Mouse (Mus musculus) neural tube, embryonic 15.5 days (tissue): ENCODE measurements at regions not wholly inside any gene's neighbourhood (a gene's known extent, or its start where the extent isn't known, plus 50 kb on each side); places are given as distances from the start of the nearest gene placed in this dataset.
"Not testable (repeated sequence)": the region's sequence is repeated elsewhere in the genome, so short reads cannot be mapped to it uniquely, and the experiment has no call there.

Experiments
- ATAC-seq: fragments of 200-750 bp; cut with Nextera tagmentation; 2 replicates; pipeline ENCODE4 v1.8.0; 2017; ENCODE audit warnings: mild to moderate bottlenecking, moderate TSS enrichment, moderate library complexity; ENCODE audit not compliant: low FRiP score
- H3K27ac ChIP-seq: fragments of 300-500 bp; sonication (generic); replicated peaks from 2 replicates; pipeline ENCODE4 v1.5.1; 2015; ENCODE audit warnings: mild to moderate bottlenecking, inconsistent platforms
- H3K27me3 ChIP-seq: fragments of 300-500 bp; sonication (generic); replicated peaks from 2 replicates; pipeline ENCODE4 v1.6.1; 2015; ENCODE audit warnings: inconsistent platforms
- H3K36me3 ChIP-seq: fragments of 300-500 bp; sonication (generic); 2 replicates; pipeline ENCODE4 v1.6.1; 2015; ENCODE audit warnings: inconsistent platforms
- H3K4me1 ChIP-seq: fragments of 300-500 bp; sonication (generic); 2 replicates; pipeline ENCODE4 v1.6.1; 2015; ENCODE audit warnings: inconsistent platforms
- H3K4me2 ChIP-seq: fragments of 300-500 bp; sonication (generic); 2 replicates; pipeline ENCODE4 v1.6.1; 2015; ENCODE audit warnings: inconsistent platforms, mild to moderate bottlenecking, moderate library complexity
- H3K4me3 ChIP-seq: fragments of 300-500 bp; sonication (generic); replicated peaks from 2 replicates; pipeline ENCODE4 v1.5.1; 2015; ENCODE audit warnings: mild to moderate bottlenecking, inconsistent platforms
- H3K9ac ChIP-seq: fragments of 300-500 bp; sonication (generic); replicated peaks from 2 replicates; pipeline ENCODE4 v1.6.1; 2015; ENCODE audit warnings: mild to moderate bottlenecking, inconsistent platforms
- H3K9me3 ChIP-seq: fragments of 300-500 bp; sonication (generic); replicated peaks from 2 replicates; pipeline ENCODE4 v1.6.1; 2016; ENCODE audit warnings: inconsistent platforms
- whole genome bisulfite sequencing: fragments of 180-500 bp; shearing (Covaris S2); methylation state at CpG from one replicate; pipeline ENCODE4 v1.1.7; 2015; ENCODE audit warnings: mixed read lengths; 5-methylcytosine and 5-hydroxymethylcytosine counted together

DNA sequence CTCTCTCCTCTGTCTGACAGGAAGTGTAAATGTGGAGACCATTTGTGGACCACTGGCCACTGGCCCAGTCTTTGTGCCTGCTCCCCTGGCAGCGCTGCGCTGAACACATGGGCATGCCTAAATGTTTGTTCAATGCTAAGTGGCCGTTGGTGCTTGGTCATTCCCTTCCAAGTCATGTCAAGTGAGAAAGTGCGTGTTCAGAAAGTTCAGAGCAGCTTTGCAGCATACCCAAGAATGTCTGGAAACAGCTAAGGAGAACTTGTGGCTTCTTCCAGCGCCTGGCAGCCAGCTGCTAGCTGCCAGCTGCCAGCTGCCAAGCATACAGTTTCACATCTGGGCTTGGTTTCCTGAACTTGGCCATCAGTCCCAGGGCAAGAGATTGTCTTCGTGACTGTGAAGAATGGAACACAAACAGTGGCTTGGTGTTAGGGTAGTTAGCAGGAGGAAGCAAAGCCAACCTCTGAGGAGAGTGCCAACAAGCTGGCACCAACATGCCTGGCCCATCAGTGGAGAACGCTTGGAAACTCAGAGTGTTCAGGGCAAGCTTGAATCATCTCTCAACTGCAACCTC is 183.5 kb upstream of the Peli2 start:
- H3K4me3 ChIP-seq = no peak overlapping the region
- no peaks in the 10 kb centered on the region for H3K27me3 ChIP-seq
- H3K27ac ChIP-seq = no peak overlapping the region
- no peak overlapping the region for H3K4me2 ChIP-seq
- no peaks in the 10 kb centered on the region for H3K36me3 ChIP-seq
- ATAC-seq = no peak
- H3K4me1 ChIP-seq = peaks cover 6% of the 10 kb centered on the region; the same call in 1 of the 2 replicates
- WGBS = 80% methylated on average over 7 of the region's 7 CpGs
- no peak overlapping the region for H3K9ac ChIP-seq
- H3K9me3 ChIP-seq = no peaks in the 10 kb centered on the region

DNA sequence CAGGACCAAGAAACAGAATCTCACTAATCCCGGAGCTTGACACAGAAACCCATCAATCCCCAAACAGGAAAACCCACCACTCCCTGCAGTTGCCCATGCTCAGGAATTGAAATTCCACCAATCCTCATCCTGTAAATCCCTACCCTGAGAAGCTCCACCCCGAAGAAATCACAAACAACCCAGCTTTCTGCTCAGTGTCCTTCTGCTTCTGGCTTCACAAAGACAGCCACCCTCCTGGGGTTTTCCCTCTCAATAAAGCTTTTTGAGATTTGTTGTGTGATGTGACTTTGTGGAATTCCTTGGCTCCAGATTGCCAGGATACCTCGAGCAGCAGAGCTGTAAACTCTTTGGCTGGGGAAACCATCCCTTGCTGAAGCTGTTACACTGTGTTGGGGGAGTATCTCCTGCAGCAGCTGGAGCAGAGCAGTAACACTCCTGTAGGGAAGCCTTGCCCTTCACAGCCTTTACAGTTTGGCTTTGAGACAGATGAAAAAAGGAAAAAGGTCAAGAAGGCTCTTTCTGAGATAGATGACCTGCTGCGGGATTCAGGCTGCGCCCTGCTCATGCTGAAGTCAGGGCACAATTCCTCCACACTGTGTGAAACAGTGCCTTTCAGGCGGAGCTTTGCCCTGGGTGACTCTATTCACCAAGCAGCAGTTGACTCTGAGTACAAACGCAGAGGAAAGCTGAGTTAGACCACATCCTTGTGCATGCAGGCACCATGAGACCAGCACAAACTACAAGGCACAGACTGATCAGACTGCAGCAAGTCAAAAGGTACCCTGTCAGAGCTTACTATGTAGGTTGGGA is 180.6 kb upstream of the Peli2 start:
- Histone ChIP-seq H3K9ac (no peak overlapping the region), H3K4me3 (no peak overlapping the region), H3K27ac (no peak overlapping the region; the same call in 1 of the 2 replicates), H3K4me1 (peaks cover 6% of the 10 kb centered on the region; the same call in 1 of the 2 replicates), H3K4me2 (no peak overlapping the region), H3K36me3 (no peaks in the 10 kb centered on the region), H3K9me3 (no peaks in the 10 kb centered on the region), H3K27me3 (no peaks in the 10 kb centered on the region)
- 0 out of 2 replicates have a peak, but pooled peaks have one; percentile 35 for ATAC-seq
- 25% methylated on average over 7 of the region's 7 CpGs for WGBS

DNA sequence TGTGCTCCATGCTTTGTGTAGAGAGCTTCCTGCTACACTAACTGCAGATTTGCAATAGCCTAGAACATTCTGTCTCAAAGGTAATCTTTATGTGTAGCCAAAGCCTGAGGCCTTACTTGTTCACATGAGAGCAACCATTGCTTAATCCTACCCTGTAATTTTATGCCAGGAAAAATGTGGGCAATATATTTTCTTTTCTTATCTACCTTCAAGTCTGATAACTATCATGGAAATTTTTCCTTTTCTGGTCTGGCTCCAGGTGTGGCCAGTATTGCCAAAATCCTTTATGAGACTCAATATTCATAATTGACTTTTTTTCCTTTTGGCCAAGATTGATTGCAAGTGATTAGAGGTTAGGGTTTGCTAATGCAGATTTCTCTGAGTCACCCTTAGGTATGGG is 178.0 kb upstream of the Peli2 start:
- no peak for ATAC-seq
- Histone ChIP-seq H3K9me3 (no peaks in the 10 kb centered on the region), H3K27ac (no peak overlapping the region), H3K4me2 (no peak overlapping the region), H3K9ac (no peak overlapping the region), H3K4me3 (no peak overlapping the region), H3K36me3 (no peaks in the 10 kb centered on the region), H3K4me1 (peaks cover 6% of the 10 kb centered on the region; the same call in 1 of the 2 replicates), H3K27me3 (no peaks in the 10 kb centered on the region)

DNA sequence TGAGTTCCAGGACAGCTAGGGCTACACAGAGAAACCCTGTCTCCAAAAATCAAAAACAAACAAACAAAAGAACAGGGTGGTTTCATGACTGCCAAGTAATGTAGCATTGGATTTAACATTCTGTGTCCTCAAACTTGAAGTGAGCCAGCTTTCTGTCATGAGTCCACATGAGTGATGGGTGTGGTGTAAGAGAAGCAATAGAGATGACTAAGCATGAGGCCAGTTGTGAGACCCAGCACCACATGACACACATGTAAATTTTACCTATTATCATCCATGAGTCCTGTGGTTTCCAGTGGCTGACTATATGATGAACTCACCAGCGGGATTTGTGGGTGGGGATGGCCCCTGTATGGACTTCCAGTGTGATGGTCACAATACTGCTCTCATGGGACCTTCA is 176.0 kb upstream of the Peli2 start:
- no peaks in the 10 kb centered on the region for H3K36me3 ChIP-seq
- no peak for ATAC-seq
- peaks cover 5% of the 10 kb centered on the region; the same call in 1 of the 2 replicates for H3K4me1 ChIP-seq
- no peaks in the 10 kb centered on the region for H3K9me3 ChIP-seq
- no peak overlapping the region for H3K4me2 ChIP-seq
- H3K27ac ChIP-seq = no peak overlapping the region
- H3K27me3 ChIP-seq = no peaks in the 10 kb centered on the region
- no peak overlapping the region for H3K4me3 ChIP-seq
- H3K9ac ChIP-seq = no peak overlapping the region
- 96% methylated on average over 1 of the region's 1 CpGs for WGBS

DNA sequence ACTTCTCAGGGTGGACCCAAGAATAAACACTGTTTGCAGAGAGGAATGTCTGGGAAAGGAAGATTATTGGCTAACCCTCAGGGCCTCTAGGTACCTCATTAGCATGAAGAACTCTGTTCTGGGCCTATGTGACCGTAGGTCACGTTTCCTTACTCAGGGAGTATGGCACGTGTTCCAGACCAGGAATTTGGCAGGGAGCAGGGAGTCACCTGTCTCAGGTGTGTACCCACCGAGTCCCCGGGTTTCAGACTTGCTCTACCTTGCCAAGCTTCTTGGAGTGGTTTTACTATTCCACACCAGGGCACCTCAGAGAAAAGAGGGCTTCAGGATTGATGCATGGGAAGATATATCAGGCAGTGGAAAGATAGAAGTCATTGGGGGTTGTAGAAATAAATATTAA is 169.6 kb upstream of the Peli2 start:
- Histone ChIP-seq H3K4me1 (no peaks in the 10 kb centered on the region), H3K4me3 (no peak overlapping the region), H3K9me3 (no peaks in the 10 kb centered on the region), H3K9ac (no peak overlapping the region), H3K27me3 (no peaks in the 10 kb centered on the region), H3K4me2 (no peak overlapping the region), H3K36me3 (no peaks in the 10 kb centered on the region), H3K27ac (no peak overlapping the region)
- WGBS = 84% methylated on average over 5 of the region's 5 CpGs
- no peak for ATAC-seq

DNA sequence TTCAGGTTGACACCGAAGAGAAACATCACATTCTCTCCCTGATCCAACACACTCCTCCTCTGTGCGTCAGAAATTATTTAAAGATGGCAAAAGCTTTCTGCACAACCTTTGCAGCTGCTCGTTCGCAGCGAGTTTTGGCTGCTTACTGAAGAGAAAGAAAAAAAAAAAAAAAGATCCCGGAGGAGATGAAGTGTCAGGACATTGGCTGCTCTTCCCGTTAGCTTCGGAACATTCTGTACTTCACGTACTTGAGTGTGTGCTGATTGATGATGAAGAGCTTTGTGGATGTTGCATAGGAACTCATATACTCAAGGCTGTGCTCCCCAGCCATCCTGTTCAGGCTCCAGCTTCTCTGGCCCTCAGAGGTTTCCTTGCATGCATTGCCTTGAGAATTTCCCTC is 162.5 kb upstream of the Peli2 start:
- Histone ChIP-seq H3K4me3 (no peak overlapping the region), H3K4me1 (no peaks in the 10 kb centered on the region; the same call in 1 of the 2 replicates), H3K9ac (no peak overlapping the region), H3K9me3 (no peaks in the 10 kb centered on the region), H3K27me3 (no peaks in the 10 kb centered on the region), H3K27ac (no peak overlapping the region), H3K4me2 (no peak overlapping the region), H3K36me3 (no peaks in the 10 kb centered on the region)
- 86% methylated on average over 9 of the region's 9 CpGs for WGBS
- ATAC-seq = no peak

DNA sequence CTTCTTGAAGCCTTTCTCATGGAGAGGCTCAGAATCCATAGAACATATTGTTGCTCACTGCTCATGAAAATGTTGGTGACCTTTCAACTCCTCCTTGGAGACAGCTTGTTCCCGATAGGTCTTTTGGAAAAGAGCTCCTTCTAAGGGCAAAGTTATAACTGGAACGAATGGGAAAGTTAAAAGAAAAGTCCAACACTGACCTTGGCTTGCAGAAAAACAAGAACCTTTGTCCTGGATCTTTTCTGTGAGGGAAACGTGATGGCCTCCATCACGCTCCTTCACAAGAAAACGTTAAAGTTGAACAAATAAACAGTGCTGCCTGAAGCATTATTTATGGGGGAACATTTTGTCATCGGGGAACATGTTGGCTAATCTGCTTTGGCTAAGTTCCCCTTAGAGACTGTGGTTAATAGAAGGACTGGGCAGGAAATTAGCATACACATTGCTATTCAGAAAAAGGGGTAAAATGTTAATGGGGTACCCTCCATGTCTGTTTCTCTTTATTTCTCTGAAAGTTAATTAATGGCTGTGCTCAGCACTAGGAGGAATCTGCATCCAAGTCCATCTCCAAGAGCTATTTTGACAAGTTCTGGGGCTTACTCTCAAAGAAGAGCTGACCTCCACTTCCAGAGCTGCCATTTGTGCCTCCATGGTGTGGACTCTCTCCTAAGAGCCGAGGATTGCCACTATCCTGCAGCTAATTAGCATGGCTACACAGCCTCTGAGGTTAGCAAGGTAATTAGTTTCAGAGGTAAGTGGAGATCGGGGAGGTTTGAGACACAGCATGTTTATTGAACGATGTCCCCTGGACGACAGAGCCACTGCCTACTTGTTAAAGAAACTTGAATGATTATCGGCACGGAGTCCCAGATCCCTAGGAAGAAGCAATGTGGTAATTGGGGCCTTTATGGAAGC is 161.0 kb upstream of the Peli2 start:
- Histone ChIP-seq H3K4me2 (no peak overlapping the region), H3K4me3 (no peak overlapping the region), H3K27me3 (no peaks in the 10 kb centered on the region), H3K36me3 (no peaks in the 10 kb centered on the region), H3K9ac (no peak overlapping the region), H3K4me1 (no peaks in the 10 kb centered on the region; the same call in 1 of the 2 replicates), H3K9me3 (no peaks in the 10 kb centered on the region), H3K27ac (no peak overlapping the region)
- ATAC-seq = no peak
- WGBS = 31% methylated on average over 12 of the region's 12 CpGs

DNA sequence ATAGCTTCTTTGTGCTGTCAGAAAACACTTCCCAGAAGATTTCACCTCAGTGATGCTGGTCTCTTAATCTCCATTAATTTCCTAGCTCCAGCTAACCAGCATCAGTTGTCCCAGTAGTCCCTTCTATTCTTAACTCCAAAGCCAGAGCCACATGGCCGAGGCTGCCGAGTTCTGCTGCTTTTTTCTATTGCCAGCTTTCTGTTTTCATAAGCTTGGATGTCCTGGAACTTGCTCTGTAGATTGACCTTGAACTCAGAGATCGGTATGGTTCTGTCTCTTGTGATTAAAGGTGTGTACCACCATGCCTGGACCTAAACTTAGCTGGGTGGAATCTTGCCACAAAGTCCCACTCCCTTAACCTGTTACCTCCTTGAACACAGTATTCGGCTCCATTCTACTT is 155.8 kb upstream of the Peli2 start:
- not testable (repeated sequence) for H3K27ac ChIP-seq, H3K4me2 ChIP-seq, H3K9me3 ChIP-seq, H3K36me3 ChIP-seq, H3K27me3 ChIP-seq, ATAC-seq, H3K4me3 ChIP-seq, H3K4me1 ChIP-seq, H3K9ac ChIP-seq
- WGBS = 88% methylated on average over 4 of the region's 4 CpGs

DNA sequence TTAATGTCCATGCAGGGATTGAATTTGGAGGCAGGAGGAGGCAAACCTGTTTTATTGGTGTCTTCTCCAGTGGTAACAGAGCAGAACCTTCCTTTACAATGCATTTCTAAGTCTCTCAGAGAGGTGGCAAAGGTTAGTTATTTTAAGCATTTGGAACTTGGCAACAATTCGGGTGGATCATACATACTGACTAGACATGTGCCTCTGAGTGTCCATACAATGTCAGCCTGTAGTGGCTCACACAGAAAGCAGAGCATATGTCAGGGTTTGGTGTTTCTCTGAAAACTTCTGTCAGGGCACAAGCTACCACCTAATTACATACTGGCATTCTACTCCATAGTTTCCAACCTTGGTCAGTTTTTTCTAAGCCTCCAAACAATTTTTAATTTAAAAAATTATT is 150.8 kb upstream of the Peli2 start:
- no peak overlapping the region for H3K9ac ChIP-seq
- H3K4me1 ChIP-seq = peaks cover 7% of the 10 kb centered on the region; the same call in 1 of the 2 replicates
- WGBS = 73% methylated on average over 1 of the region's 1 CpGs
- no peaks in the 10 kb centered on the region for H3K9me3 ChIP-seq
- no peaks in the 10 kb centered on the region for H3K36me3 ChIP-seq
- no peak for ATAC-seq
- no peak overlapping the region for H3K4me3 ChIP-seq
- no peak overlapping the region for H3K27ac ChIP-seq
- no peaks in the 10 kb centered on the region for H3K27me3 ChIP-seq
- H3K4me2 ChIP-seq = no peak overlapping the region

DNA sequence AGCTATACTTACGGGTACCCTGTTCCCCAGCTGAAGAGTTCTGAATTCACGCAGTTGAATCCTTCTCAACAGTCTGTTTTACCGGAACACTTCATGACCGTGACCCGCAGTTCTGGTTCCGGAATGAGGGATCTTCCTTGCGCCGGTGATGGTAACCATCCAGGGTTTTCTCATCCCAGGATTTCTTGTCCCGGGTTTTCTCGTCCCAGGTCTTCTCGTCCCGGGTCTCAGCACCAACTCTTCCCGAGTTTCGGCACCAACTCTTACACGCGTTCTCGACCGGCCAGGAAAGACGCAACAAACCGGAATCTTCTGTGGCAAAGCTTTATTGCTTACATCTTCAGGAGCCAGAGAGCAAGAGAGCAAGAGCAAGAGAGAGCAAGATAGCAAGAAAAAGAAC is 147.5 kb upstream of the Peli2 start:
- 97% methylated on average over 20 of the region's 20 CpGs for WGBS
- not testable (repeated sequence) for H3K4me3 ChIP-seq, H3K36me3 ChIP-seq, ATAC-seq, H3K4me1 ChIP-seq, H3K27ac ChIP-seq, H3K9ac ChIP-seq, H3K4me2 ChIP-seq, H3K27me3 ChIP-seq, H3K9me3 ChIP-seq

DNA sequence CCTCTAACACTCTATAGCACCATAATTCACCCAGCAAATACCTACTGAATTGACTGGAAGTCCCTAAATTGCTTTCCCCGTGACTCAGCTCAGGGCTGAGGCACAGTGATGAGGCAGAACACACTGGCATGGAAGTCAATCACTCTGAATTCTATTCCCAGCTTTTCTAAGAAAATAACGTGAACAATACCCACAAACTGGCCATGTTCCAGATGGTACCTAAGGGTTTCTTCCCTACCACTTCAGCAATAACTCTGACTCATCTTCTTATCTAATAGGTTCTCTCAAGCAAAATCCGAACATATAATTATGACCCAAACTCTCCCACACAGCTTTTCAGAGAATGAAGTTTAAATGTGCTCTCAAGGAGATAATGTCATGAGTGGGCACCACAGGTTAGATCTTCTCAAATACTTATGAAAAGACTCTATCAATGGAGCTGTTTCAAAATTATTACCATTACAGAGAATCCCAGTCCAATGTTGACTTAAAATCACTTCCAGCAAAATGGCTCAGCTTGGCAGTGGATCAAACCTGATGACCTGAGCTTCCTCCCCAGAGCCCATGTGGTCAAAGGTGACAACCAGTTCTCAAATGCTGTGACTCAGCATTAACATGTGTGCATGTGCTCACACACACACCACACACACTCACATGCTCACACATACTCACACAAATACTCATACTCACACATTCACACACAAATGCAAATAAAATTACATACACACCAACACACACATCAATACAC is 137.5 kb upstream of the Peli2 start:
- Histone ChIP-seq H3K27ac (no peak overlapping the region), H3K4me2 (no peak overlapping the region), H3K9ac (no peak overlapping the region), H3K9me3 (no peaks in the 10 kb centered on the region), H3K27me3 (no peaks in the 10 kb centered on the region), H3K4me1 (peaks cover 14% of the 10 kb centered on the region), H3K36me3 (no peaks in the 10 kb centered on the region), H3K4me3 (no peak overlapping the region)
- ATAC-seq = no peak
- 67% methylated on average over 3 of the region's 3 CpGs for WGBS
